Mouse (Mus musculus) gastrocnemius, adult 8-10 months (tissue): ENCODE measurements around the gene Gm38431. TPM values are rescaled to one million over a fixed set of nuclear protein-coding genes. Genes with fewer than 3 reads are reported as not detected.

Experiments used
- DNase-seq, 2 experiments: peaks; one replicate each; pipeline ENCODE4 v3.0.0; 2022; ENCODE audit warnings: low spot score in 2 of 2
- total RNA-seq, 4 experiments: library from RNA; stranded (reverse); gene quantifications; 2 replicates each; pipeline ENCODE4 v1.2.4; 2022

The Gm38431 gene
- total RNA-seq, 4 experiments from 2014 or later: 0.15 to 2.5 (median 0.34) TPM

- DNase-seq: no peak
Measured at GRCm38 (mm10) chr9:21043563-21043962, 48.2 kb downstream of the Gm38431 start.

GRCm38 (mm10) chr9:21041308-21041707 lies 50.5 kb downstream of the Gm38431 start:
- DNase-seq: no peak

DNA sequence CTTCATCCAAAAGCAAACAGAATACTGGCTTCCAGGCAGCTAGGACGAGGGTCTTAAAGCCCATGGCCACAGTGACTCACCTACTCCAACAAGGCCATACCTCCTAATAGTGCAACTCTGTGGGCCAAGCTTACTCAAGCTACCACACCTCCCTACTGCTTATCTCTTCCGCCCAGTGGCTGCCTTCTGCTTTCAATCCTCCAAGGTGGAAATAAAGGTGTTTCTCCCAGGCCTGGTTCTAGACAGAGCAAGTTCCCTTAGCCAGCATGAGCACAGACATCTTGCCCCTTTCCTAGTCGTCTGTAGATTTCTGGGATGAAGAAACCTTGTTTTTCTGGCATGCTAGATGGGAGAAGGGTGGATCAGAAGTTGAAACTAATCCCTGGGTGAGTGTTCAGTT lies 52.0 kb downstream of the Gm38431 start:
- DNase-seq: no peak

GRCm38 (mm10) chr9:21037481-21037891 lies 54.3 kb downstream of the Gm38431 start:
- no peak for DNase-seq

DNA sequence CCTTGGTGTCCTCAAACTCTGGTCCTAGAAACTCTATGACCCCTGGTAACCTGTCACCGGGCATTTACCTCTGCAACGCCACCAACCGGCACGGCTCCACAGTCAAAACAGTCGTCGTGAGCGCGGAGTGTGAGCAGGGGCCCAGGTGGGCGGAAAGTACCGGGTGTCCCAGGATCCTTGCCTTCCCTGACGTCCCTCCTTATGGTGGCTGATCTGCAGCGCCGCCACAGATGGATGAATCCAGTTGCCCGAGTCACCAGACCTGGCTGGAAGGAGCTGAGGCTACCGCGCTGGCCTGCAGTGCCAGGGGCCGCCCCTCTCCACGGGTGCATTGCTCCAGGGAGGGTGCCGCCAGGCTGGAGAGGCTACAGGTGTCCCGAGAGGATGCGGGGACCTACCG lies 55.1 kb downstream of the Gm38431 start:
- no peak for DNase-seq

GRCm38 (mm10) chr9:21036161-21036560 lies 55.6 kb downstream of the Gm38431 start:
- no peak for DNase-seq

- DNase-seq: no peak
Measured at GRCm38 (mm10) chr9:21035586-21035985, 56.2 kb downstream of the Gm38431 start.

- DNase-seq: no peak
Measured at GRCm38 (mm10) chr9:21034481-21035085, 57.2 kb downstream of the Gm38431 start.

GRCm38 (mm10) chr9:21033136-21033535 lies 58.7 kb downstream of the Gm38431 start:
- DNase-seq: peak; percentile 80 to 82

DNA sequence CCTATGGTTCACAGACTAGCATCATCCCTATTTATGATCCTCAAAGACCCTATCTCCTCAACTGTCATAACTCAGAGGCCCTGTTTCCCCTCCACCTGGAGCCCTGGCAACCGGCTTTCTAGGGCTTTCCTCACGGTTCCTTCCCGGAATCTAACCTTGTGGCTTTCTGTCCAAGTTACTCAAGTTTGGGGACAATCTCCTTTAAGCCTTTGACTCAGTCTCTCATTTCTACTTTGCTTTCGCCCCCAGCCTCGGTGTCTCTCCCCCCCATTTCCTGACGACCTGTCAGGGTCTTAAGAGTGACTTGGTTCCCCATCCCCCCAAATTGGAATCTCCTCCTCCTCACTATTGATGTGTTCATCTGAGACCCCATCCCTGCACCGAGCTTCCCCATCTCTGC lies 59.3 kb downstream of the Gm38431 start:
- DNase-seq: no peak

GRCm38 (mm10) chr9:21031896-21032351 lies 59.9 kb downstream of the Gm38431 start, which contains the start of gene Icam5:
Gene Icam5, plus strand, starts transcription at chr9:21032073.
- DNase-seq: no peak

GRCm38 (mm10) chr9:21031251-21031895 lies 60.4 kb downstream of the Gm38431 start:
- DNase-seq: peak in 1 of 2 experiments; percentile 65

- DNase-seq: peak; percentile 82 to 83
Measured at GRCm38 (mm10) chr9:21030781-21031250, 61.0 kb downstream of the Gm38431 start.

GRCm38 (mm10) chr9:21030055-21030600 lies 61.7 kb downstream of the Gm38431 start:
- no peak for DNase-seq

DNA sequence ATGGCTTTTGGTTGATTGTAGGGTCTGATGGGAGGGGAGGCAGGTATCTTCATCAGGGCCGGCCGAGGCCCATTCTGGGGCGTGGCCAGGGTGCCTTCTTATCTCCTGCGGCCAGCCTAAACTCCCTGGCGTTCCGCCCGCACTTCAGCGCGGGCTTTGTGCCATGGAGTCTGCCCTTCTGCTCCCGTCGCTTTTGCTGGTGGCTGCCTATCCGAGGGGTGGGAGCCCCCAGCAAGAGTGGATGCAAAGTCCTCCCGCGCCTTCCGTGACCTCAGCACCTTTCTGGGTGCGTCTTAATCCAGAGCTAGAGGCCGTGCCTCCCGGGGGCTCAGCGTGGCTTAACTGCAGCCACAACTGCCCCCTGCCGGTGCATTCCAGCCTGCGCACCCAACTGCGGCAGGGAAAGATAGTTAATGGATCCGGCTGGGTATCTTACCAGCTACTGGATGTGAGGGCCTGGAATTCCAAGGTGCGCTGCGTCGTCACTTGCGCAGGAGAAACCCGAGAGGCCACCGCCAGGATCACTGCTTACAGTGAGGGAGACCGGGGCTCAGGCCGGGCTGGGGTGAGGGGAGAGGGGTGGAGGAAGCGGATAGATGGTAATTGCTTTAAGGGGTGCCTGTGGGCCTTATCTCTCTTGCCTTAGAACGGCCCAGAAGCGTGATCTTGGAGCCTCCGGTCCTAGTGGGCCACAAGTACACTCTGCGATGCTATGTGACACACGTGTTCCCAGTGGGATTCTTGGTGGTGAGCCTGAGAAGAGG lies 62.3 kb downstream of the Gm38431 start, which contains the start of gene Icam4:
Gene Icam4 (plus strand): TSS at position 83 of the 764 bp plus-strand sequence.
- peak; percentile 76 to 77 for DNase-seq

GRCm38 (mm10) chr9:21028560-21029110 lies 63.2 kb downstream of the Gm38431 start:
- DNase-seq: no peak

DNA sequence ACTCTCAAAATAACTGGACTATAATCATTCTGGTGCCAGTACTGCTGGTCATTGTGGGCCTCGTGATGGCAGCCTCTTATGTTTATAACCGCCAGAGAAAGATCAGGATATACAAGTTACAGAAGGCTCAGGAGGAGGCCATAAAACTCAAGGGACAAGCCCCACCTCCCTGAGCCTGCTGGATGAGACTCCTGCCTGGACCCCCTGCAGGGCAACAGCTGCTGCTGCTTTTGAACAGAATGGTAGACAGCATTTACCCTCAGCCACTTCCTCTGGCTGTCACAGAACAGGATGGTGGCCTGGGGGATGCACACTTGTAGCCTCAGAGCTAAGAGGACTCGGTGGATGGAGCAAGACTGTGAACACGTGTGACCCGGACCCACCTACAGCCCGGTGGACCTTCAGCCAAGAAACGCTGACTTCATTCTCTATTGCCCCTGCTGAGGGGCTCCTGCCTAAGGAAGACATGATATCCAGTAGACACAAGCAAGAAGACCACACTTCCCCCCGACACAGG lies 64.0 kb downstream of the Gm38431 start:
- DNase-seq: no peak

GRCm38 (mm10) chr9:21026849-21027248 lies 64.9 kb downstream of the Gm38431 start:
- DNase-seq: no peak

GRCm38 (mm10) chr9:21025258-21025810 lies 66.5 kb downstream of the Gm38431 start:
- DNase-seq: no peak

GRCm38 (mm10) chr9:21022726-21023125 lies 69.1 kb downstream of the Gm38431 start:
- no peak for DNase-seq

- no peak for DNase-seq
Measured at GRCm38 (mm10) chr9:21022288-21022687, 69.5 kb downstream of the Gm38431 start.
